Mouse (Mus musculus) embryonic facial prominence, embryonic 13.5 days (tissue): ENCODE measurements at regions not wholly inside any gene's neighbourhood (a gene's known extent, or its start where the extent isn't known, plus 50 kb on each side); places are given as distances from the start of the nearest gene placed in this dataset.

Experiments
- ATAC-seq: fragments of 200-750 bp; cut with Nextera tagmentation; 2 replicates; pipeline ENCODE4 v1.8.0; 2017; ENCODE audit warnings: low read depth; ENCODE audit not compliant: insufficient number of reproducible peaks, insufficient read depth, low FRiP score, low TSS enrichment
- H3K27ac ChIP-seq: fragments of 300-500 bp; sonication (generic); 2 replicates; pipeline ENCODE4 v1.5.1; 2015; ENCODE audit warnings: moderate library complexity, mild to moderate bottlenecking, inconsistent platforms
- H3K27me3 ChIP-seq: fragments of 300-500 bp; sonication (generic); 2 replicates; pipeline ENCODE4 v1.6.1; 2015; ENCODE audit warnings: mild to moderate bottlenecking, inconsistent platforms
- H3K36me3 ChIP-seq: fragments of 300-500 bp; sonication (generic); 2 replicates; pipeline ENCODE4 v1.6.1; 2015; ENCODE audit warnings: mild to moderate bottlenecking, inconsistent platforms
- H3K4me1 ChIP-seq: fragments of 300-500 bp; sonication (generic); 2 replicates; pipeline ENCODE4 v1.6.1; 2015; ENCODE audit warnings: inconsistent platforms
- H3K4me2 ChIP-seq: fragments of 300-500 bp; sonication (generic); 2 replicates; pipeline ENCODE4 v1.6.1; 2015; ENCODE audit warnings: moderate library complexity, mild to moderate bottlenecking, inconsistent platforms
- H3K4me3 ChIP-seq: fragments of 300-500 bp; sonication (generic); 2 replicates; pipeline ENCODE4 v1.5.1; 2015; ENCODE audit warnings: mild to moderate bottlenecking, inconsistent platforms
- H3K9ac ChIP-seq: fragments of 300-500 bp; sonication (generic); 2 replicates; pipeline ENCODE4 v1.6.1; 2015; ENCODE audit warnings: mild to moderate bottlenecking, inconsistent platforms
- H3K9me3 ChIP-seq: fragments of 300-500 bp; sonication (generic); 2 replicates; pipeline ENCODE4 v1.6.1; 2016; ENCODE audit warnings: inconsistent platforms
- WGBS: fragments of 180-500 bp; shearing (Covaris S2); methylation state at CpG from one replicate; pipeline ENCODE4 v1.1.7; 2015; ENCODE audit warnings: mixed read lengths; 5-methylcytosine and 5-hydroxymethylcytosine counted together

GRCm38 (mm10) chr5:97218712-97219111 is 107.3 kb upstream of the Paqr3 start:
- H3K36me3 ChIP-seq: no peaks in the 10 kb centered on the region
- no peak overlapping the region for H3K4me3 ChIP-seq
- H3K4me2 ChIP-seq: no peak overlapping the region
- H3K27ac ChIP-seq: no peak overlapping the region
- no peaks in the 10 kb centered on the region for H3K9me3 ChIP-seq
- H3K4me1 ChIP-seq: no peaks in the 10 kb centered on the region
- H3K9ac ChIP-seq: no peak overlapping the region
- H3K27me3 ChIP-seq: no peaks in the 10 kb centered on the region
- ATAC-seq: no peak
- WGBS: 76% methylated on average over 1 of the region's 1 CpGs

GRCm38 (mm10) chr5:97205606-97206005 is 94.2 kb upstream of the Paqr3 start:
- no peaks in the 10 kb centered on the region for H3K9me3 ChIP-seq
- no peaks in the 10 kb centered on the region for H3K27me3 ChIP-seq
- no peak for ATAC-seq
- H3K9ac ChIP-seq: no peak overlapping the region
- H3K4me2 ChIP-seq: no peak overlapping the region
- H3K4me3 ChIP-seq: no peak overlapping the region
- H3K4me1 ChIP-seq: no peaks in the 10 kb centered on the region
- H3K36me3 ChIP-seq: no peaks in the 10 kb centered on the region
- H3K27ac ChIP-seq: no peak overlapping the region
- 67% methylated on average over 4 of the region's 4 CpGs for WGBS

GRCm38 (mm10) chr5:97204337-97204736 is 92.9 kb upstream of the Paqr3 start:
- no peaks in the 10 kb centered on the region for H3K4me1 ChIP-seq
- H3K9me3 ChIP-seq: no peaks in the 10 kb centered on the region
- no peaks in the 10 kb centered on the region for H3K27me3 ChIP-seq
- WGBS: 82% methylated on average over 2 of the region's 2 CpGs
- no peak overlapping the region for H3K9ac ChIP-seq
- no peak overlapping the region for H3K4me2 ChIP-seq
- no peaks in the 10 kb centered on the region for H3K36me3 ChIP-seq
- ATAC-seq: no peak
- no peak overlapping the region for H3K4me3 ChIP-seq
- no peak overlapping the region for H3K27ac ChIP-seq

GRCm38 (mm10) chr5:97203646-97204045 is 92.2 kb upstream of the Paqr3 start:
- Histone ChIP-seq H3K4me2 (no peak overlapping the region), H3K27ac (no peak overlapping the region), H3K9ac (no peak overlapping the region), H3K9me3 (no peaks in the 10 kb centered on the region), H3K4me1 (no peaks in the 10 kb centered on the region), H3K27me3 (no peaks in the 10 kb centered on the region), H3K4me3 (no peak overlapping the region), H3K36me3 (no peaks in the 10 kb centered on the region)
- WGBS: 92% methylated on average over 1 of the region's 1 CpGs
- no peak for ATAC-seq

GRCm38 (mm10) chr5:97202557-97202956 is 91.2 kb upstream of the Paqr3 start:
- H3K9ac ChIP-seq: no peak overlapping the region
- no peaks in the 10 kb centered on the region for H3K4me1 ChIP-seq
- no peaks in the 10 kb centered on the region for H3K36me3 ChIP-seq
- no peak overlapping the region for H3K27ac ChIP-seq
- H3K4me3 ChIP-seq: no peak overlapping the region
- no peak overlapping the region for H3K4me2 ChIP-seq
- no peak for ATAC-seq
- 29% methylated on average over 3 of the region's 3 CpGs for WGBS
- H3K9me3 ChIP-seq: no peaks in the 10 kb centered on the region
- H3K27me3 ChIP-seq: no peaks in the 10 kb centered on the region

- H3K9ac ChIP-seq: no peak overlapping the region
- no peaks in the 10 kb centered on the region for H3K36me3 ChIP-seq
- H3K4me1 ChIP-seq: no peaks in the 10 kb centered on the region
- no peak overlapping the region for H3K27ac ChIP-seq
- no peak overlapping the region for H3K4me3 ChIP-seq
- H3K27me3 ChIP-seq: no peaks in the 10 kb centered on the region
- 68% methylated on average over 4 of the region's 4 CpGs for WGBS
- no peaks in the 10 kb centered on the region for H3K9me3 ChIP-seq
- H3K4me2 ChIP-seq: no peak overlapping the region
- ATAC-seq: no peak
These were observed 89.3 kb upstream of the Paqr3 start for GRCm38 (mm10) chr5:97200655-97201054.

GRCm38 (mm10) chr5:97195281-97195660 is 83.9 kb upstream of the Paqr3 start:
- H3K4me3 ChIP-seq: no peak overlapping the region
- H3K36me3 ChIP-seq: no peaks in the 10 kb centered on the region
- WGBS: 73% methylated on average over 10 of the region's 10 CpGs
- no peak overlapping the region for H3K4me2 ChIP-seq
- no peaks in the 10 kb centered on the region for H3K27me3 ChIP-seq
- H3K9ac ChIP-seq: no peak overlapping the region
- H3K27ac ChIP-seq: no peak overlapping the region
- H3K9me3 ChIP-seq: no peaks in the 10 kb centered on the region
- peaks cover 15% of the 10 kb centered on the region for H3K4me1 ChIP-seq
- ATAC-seq: no peak

- Histone ChIP-seq H3K4me2 (no peak overlapping the region), H3K27ac (no peak overlapping the region), H3K27me3 (no peaks in the 10 kb centered on the region), H3K9me3 (no peaks in the 10 kb centered on the region), H3K36me3 (no peaks in the 10 kb centered on the region), H3K4me1 (peaks cover 16% of the 10 kb centered on the region), H3K4me3 (no peak overlapping the region), H3K9ac (no peak overlapping the region)
- 61% methylated on average over 11 of the region's 11 CpGs for WGBS
- ATAC-seq: no peak
These were observed 83.4 kb upstream of the Paqr3 start for GRCm38 (mm10) chr5:97194656-97195280.

- H3K4me1 ChIP-seq: peaks cover 16% of the 10 kb centered on the region
- H3K4me2 ChIP-seq: no peak overlapping the region
- H3K9ac ChIP-seq: no peak overlapping the region
- H3K4me3 ChIP-seq: no peak overlapping the region
- no peaks in the 10 kb centered on the region for H3K9me3 ChIP-seq
- H3K27me3 ChIP-seq: no peaks in the 10 kb centered on the region
- H3K27ac ChIP-seq: no peak overlapping the region
- WGBS: 60% methylated on average over 13 of the region's 13 CpGs
- no peak for ATAC-seq
- no peaks in the 10 kb centered on the region for H3K36me3 ChIP-seq
These were observed 81.3 kb upstream of the Paqr3 start for GRCm38 (mm10) chr5:97192656-97193055.

- Histone ChIP-seq H3K36me3 (no peaks in the 10 kb centered on the region), H3K4me1 (peaks cover 16% of the 10 kb centered on the region), H3K9ac (no peak overlapping the region), H3K4me2 (peak overlapping the region; percentile 10; the same call in 1 of the 2 replicates), H3K4me3 (no peak overlapping the region), H3K27ac (peak overlapping the region; percentile 48), H3K9me3 (no peaks in the 10 kb centered on the region), H3K27me3 (no peaks in the 10 kb centered on the region)
- 19% methylated on average over 3 of the region's 3 CpGs for WGBS
- peak; percentile 71; the same call in 1 of the 2 replicates for ATAC-seq
These were observed 79.3 kb upstream of the Paqr3 start for GRCm38 (mm10) chr5:97190695-97191094.

GRCm38 (mm10) chr5:97184512-97184911 is 73.1 kb upstream of the Paqr3 start:
- no peak for ATAC-seq
- WGBS: 83% methylated on average over 9 of the region's 9 CpGs
- no peak overlapping the region for H3K4me2 ChIP-seq
- H3K27me3 ChIP-seq: no peaks in the 10 kb centered on the region
- H3K27ac ChIP-seq: no peak overlapping the region
- no peaks in the 10 kb centered on the region for H3K36me3 ChIP-seq
- H3K9ac ChIP-seq: no peak overlapping the region
- H3K4me3 ChIP-seq: no peak overlapping the region
- no peaks in the 10 kb centered on the region for H3K9me3 ChIP-seq
- H3K4me1 ChIP-seq: no peaks in the 10 kb centered on the region

GRCm38 (mm10) chr5:97181249-97181648 is 69.9 kb upstream of the Paqr3 start:
- Histone ChIP-seq H3K27me3 (no peaks in the 10 kb centered on the region), H3K4me3 (no peak overlapping the region), H3K4me2 (no peak overlapping the region), H3K9me3 (no peaks in the 10 kb centered on the region), H3K4me1 (no peaks in the 10 kb centered on the region), H3K9ac (no peak overlapping the region), H3K36me3 (no peaks in the 10 kb centered on the region), H3K27ac (no peak overlapping the region)
- WGBS: 93% methylated on average over 1 of the region's 1 CpGs
- ATAC-seq: no peak
